Comparison of ENCODE assay signal across 23 mouse cellular contexts in the genomic region with DNA sequence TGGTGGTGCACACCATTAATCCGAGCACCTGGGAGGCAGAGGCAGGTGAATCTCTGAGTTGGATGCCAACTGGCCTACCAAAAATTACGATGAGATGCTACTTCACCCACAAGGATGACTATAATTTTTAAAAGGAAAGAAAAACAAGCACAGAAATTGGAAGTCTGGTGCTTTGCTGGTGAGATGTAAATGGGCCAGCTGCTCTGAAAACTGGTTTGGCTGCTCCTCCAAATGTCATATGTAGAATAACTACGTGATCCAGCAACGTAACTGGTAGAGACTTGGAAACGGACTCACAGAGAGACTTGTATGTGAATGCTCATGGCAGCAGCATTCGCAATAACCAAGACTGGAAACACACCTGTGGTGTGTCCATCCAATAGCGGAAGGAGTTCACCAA. TPM values are rescaled to one million over a fixed set of nuclear protein-coding genes. Genes with fewer than 3 reads are reported as not detected.
DNase-seq lines count a peak whose midpoint lies in the region; ATAC-seq and TF ChIP-seq lines count a peak whose summit lies in the region.
"Had no signal": no experiment of that assay in that cellular context is flagged by ENCODE, and none has a peak within 500 bp of the region (broad histone marks: within the 10 kb centered on the region; RNA-seq: fewer than 3 reads in every experiment).

No protein-coding gene starts in this region.

- peaks cover 44% of the 10 kb centered on the region for H3K4me1 ChIP-seq in hindbrain, embryonic 15.5 days (replicated peaks)
- peaks cover 35% of the 10 kb centered on the region for H3K4me1 ChIP-seq in hindbrain, embryonic 12.5 days
- no peaks in the 10 kb centered on the region for H3K4me1 ChIP-seq in lung, embryonic 14.5 days (ENCODE audit: insufficient read depth)
- peaks cover 20% of the 10 kb centered on the region for H3K4me1 ChIP-seq in cortical plate, adult 2 months (ENCODE audit: control insufficient read depth, insufficient read depth, low read length)
- H3K4me1 ChIP-seq in hindbrain, postnatal 0 days (ENCODE audit: insufficient read depth, low read length): peaks cover 13% of the 10 kb centered on the region
- H3K4me1 ChIP-seq: embryonic facial prominence, embryonic 15.5 days had no signal

- H3K27ac ChIP-seq in hindbrain, embryonic 15.5 days (replicated peaks): peak overlapping the region; percentile 67
- H3K27ac ChIP-seq in hindbrain, embryonic 12.5 days: no peak overlapping the region
- H3K27ac ChIP-seq in lung, embryonic 14.5 days (ENCODE audit: low read depth): no peak overlapping the region
- H3K27ac ChIP-seq in cortical plate, adult 2 months (ENCODE audit: insufficient read depth, low read length): peak overlapping the region; percentile 66
- peak overlapping the region; percentile 12 for H3K27ac ChIP-seq in hindbrain, postnatal 0 days
- H3K27ac ChIP-seq: embryonic facial prominence, embryonic 15.5 days; macrophage; stomach, postnatal 0 days had no signal

- H3K4me2 ChIP-seq in hindbrain, embryonic 15.5 days: no peak overlapping the region
- H3K4me2 ChIP-seq in hindbrain, embryonic 12.5 days (replicated peaks): no peak overlapping the region
- no peak overlapping the region for H3K4me2 ChIP-seq in lung, embryonic 14.5 days
- no peak overlapping the region for H3K4me2 ChIP-seq in hindbrain, postnatal 0 days (ENCODE audit: low read depth, low read length)
- H3K4me2 ChIP-seq: embryonic facial prominence, embryonic 15.5 days had no signal

- no peak overlapping the region for H3K9ac ChIP-seq in hindbrain, embryonic 15.5 days
- H3K9ac ChIP-seq in hindbrain, embryonic 12.5 days: no peak overlapping the region
- H3K9ac ChIP-seq in lung, embryonic 14.5 days: no peak overlapping the region
- H3K9ac ChIP-seq in hindbrain, postnatal 0 days (replicated peaks; ENCODE audit: low read length): no peak overlapping the region
- H3K9ac ChIP-seq: embryonic facial prominence, embryonic 15.5 days had no signal

- 82% methylated on average over 7 of the region's 7 CpGs for WGBS in hindbrain, embryonic 15.5 days
- 95% methylated on average over 7 of the region's 7 CpGs for WGBS in hindbrain, embryonic 12.5 days
- 85% methylated on average over 7 of the region's 7 CpGs for WGBS in lung, embryonic 14.5 days
- 70% methylated on average over 7 of the region's 7 CpGs for WGBS in hindbrain, postnatal 0 days

- peaks cover under 1% of the 10 kb centered on the region; the same call in 1 of the 2 replicates for H3K36me3 ChIP-seq in hindbrain, embryonic 15.5 days
- H3K36me3 ChIP-seq in hindbrain, embryonic 12.5 days: 0 out of 2 replicates have a peak, but pooled peaks cover 2% of the 10 kb centered on the region
- no peaks in the 10 kb centered on the region for H3K36me3 ChIP-seq in lung, embryonic 14.5 days (ENCODE audit: insufficient read depth)
- no peaks in the 10 kb centered on the region for H3K36me3 ChIP-seq in hindbrain, postnatal 0 days (ENCODE audit: insufficient read depth, low read length)
- H3K36me3 ChIP-seq: embryonic facial prominence, embryonic 15.5 days had no signal

- DNase-seq in lung, embryonic 14.5 days: peak; percentile 30
- no peak for DNase-seq in lung, postnatal 36 days
- no peak for DNase-seq in hindbrain, postnatal 0 days (ENCODE audit: low spot score)
- no peak for DNase-seq in adrenal gland, adult 8-10 months
- DNase-seq: adrenal gland, postnatal 25 days; lung, adult 2 months; thymus, postnatal 14 days had no signal

- no peaks in the 10 kb centered on the region for H3K9me3 ChIP-seq in hindbrain, embryonic 15.5 days
- no peaks in the 10 kb centered on the region for H3K9me3 ChIP-seq in hindbrain, embryonic 12.5 days (replicated peaks)
- no peaks in the 10 kb centered on the region for H3K9me3 ChIP-seq in lung, embryonic 14.5 days (ENCODE audit: low read depth, low read length)
- H3K9me3 ChIP-seq in hindbrain, postnatal 0 days (ENCODE audit: low read length): no peaks in the 10 kb centered on the region
- H3K9me3 ChIP-seq: embryonic facial prominence, embryonic 15.5 days had no signal

- no peak overlapping the region for H3K4me3 ChIP-seq in hindbrain, embryonic 15.5 days
- H3K4me3 ChIP-seq in hindbrain, embryonic 12.5 days: no peak overlapping the region
- no peak overlapping the region for H3K4me3 ChIP-seq in lung, embryonic 14.5 days (ENCODE audit: low read depth, low read length)
- H3K4me3 ChIP-seq in cortical plate, adult 2 months (ENCODE audit: insufficient read depth, low read length): no peak overlapping the region
- H3K4me3 ChIP-seq in hindbrain, postnatal 0 days (ENCODE audit: low read length): no peak overlapping the region
- H3K4me3 ChIP-seq: embryonic facial prominence, embryonic 15.5 days had no signal

- no peak for TF ChIP-seq CTCF in lung, embryonic 14.5 days (IDR thresholded peaks at IDR 0.05; ENCODE audit: low read depth)
- TF ChIP-seq CTCF in cortical plate, adult 2 months (IDR thresholded peaks at IDR 0.05; ENCODE audit: extremely low read depth, insufficient read depth, low read length): no peak
- no peak for TF ChIP-seq CTCF in hindbrain, postnatal 0 days (IDR thresholded peaks at IDR 0.05; ENCODE audit: low read depth)

- ATAC-seq in hindbrain, embryonic 15.5 days (ENCODE audit: low FRiP score, low read depth): no peak
- ATAC-seq in hindbrain, embryonic 12.5 days (ENCODE audit: low FRiP score): no peak
- ATAC-seq in lung, embryonic 14.5 days (ENCODE audit: insufficient read depth): no peak
- no peak for ATAC-seq in hindbrain, postnatal 0 days
- ATAC-seq: activated CD4-positive, CD25-positive, alpha-beta regulatory T cell, adult 4 months; inflammation-experienced regulatory T-cells, adult 6 months; Patski had no signal

- no peak for TF ChIP-seq POLR2A in cortical plate, adult 2 months (IDR thresholded peaks at IDR 0.05; ENCODE audit: extremely low read depth, insufficient read depth, low read length)

- no peaks in the 10 kb centered on the region for H3K27me3 ChIP-seq in hindbrain, embryonic 15.5 days
- peaks cover 6% of the 10 kb centered on the region; the same call in 1 of the 2 replicates for H3K27me3 ChIP-seq in hindbrain, embryonic 12.5 days
- H3K27me3 ChIP-seq in lung, embryonic 14.5 days (ENCODE audit: insufficient read depth, low read length): no peaks in the 10 kb centered on the region
- H3K27me3 ChIP-seq in hindbrain, postnatal 0 days (ENCODE audit: insufficient read depth, low read length): no peaks in the 10 kb centered on the region
- H3K27me3 ChIP-seq: embryonic facial prominence, embryonic 15.5 days had no signal

RNA-seq across cellular contexts. Expression of a gene that starts 35.9 kb away (rescaled TPM):
- not detected in 2 replicates for polyA plus RNA-seq in hindbrain, embryonic 15.5 days (2015; fragmentation: Nextera tagmentation; extraction: Ambion mirVana)
- not detected in 2 replicates for polyA plus RNA-seq in hindbrain, embryonic 12.5 days (2016; fragmentation: Nextera tagmentation; extraction: Ambion mirVana)
- polyA plus RNA-seq in lung, embryonic 14.5 days (2014; fragmentation: Nextera tagmentation; extraction: Ambion mirVana): not detected in 2 replicates
- polyA plus RNA-seq in cortical plate, adult 2 months (2012; rRNA removed): 0.15 and 0.30 TPM in 2 replicates
- not detected in 2 replicates for total RNA-seq in hindbrain, postnatal 0 days (2014; rRNA removed)
- polyA plus RNA-seq in hindbrain, postnatal 0 days (2015; fragmentation: Nextera tagmentation; extraction: Ambion mirVana): not detected in 2 replicates
- total RNA-seq in adrenal gland, adult 8-10 months (2022): under 1 TPM in 1 of 4 experiments, not detected in 3; 0.28 TPM
- total RNA-seq: adrenal gland, postnatal 25 days; gastrocnemius, postnatal 10 days; heart, adult 8-10 months; left cerebral cortex, postnatal 10 days; liver, adult 2 months; monocyte, adult 5-6 weeks; neutrophil, adult 5-6 weeks had no signal
- polyA plus RNA-seq: activated CD4-positive, CD25-positive, alpha-beta regulatory T cell, adult 4 months; embryonic facial prominence, embryonic 15.5 days; heart, embryonic 16.5 days; inflammation-experienced regulatory T-cells, adult 6 months; liver, adult 2 months; lung, adult 2 months; macrophage; Patski had no signal

Comparison
In these comparisons a context has a peak if more than half of its experiments do, and no peak if none do; other contexts are left out.
1. H3K27ac ChIP-seq: peak in hindbrain, embryonic 15.5 days (single experiment), cortical plate, adult 2 months (single experiment) and hindbrain, postnatal 0 days (single experiment); none in hindbrain, embryonic 12.5 days (single experiment) and lung, embryonic 14.5 days (single experiment).